24 mouse cellular contexts compared by ENCODE assay signal in genomic region chr11:80271096-80271495, GRCm38 (mm10).
"Had no signal": no experiment of that assay in that cellular context is flagged by ENCODE, and none has a peak within 500 bp of the region (broad histone marks: within the 10 kb centered on the region; RNA-seq: fewer than 3 reads in every experiment).

No protein-coding gene starts in this region.

- H3K9me3 ChIP-seq: heart, embryonic 10.5 days; hindbrain, embryonic 13.5 days; hindbrain, embryonic 15.5 days; kidney, embryonic 15.5 days; limb, embryonic 12.5 days had no signal

- H3K4me2 ChIP-seq: heart, embryonic 12.5 days; hindbrain, embryonic 13.5 days; hindbrain, embryonic 15.5 days; kidney, embryonic 15.5 days; limb, embryonic 12.5 days; liver, embryonic 12.5 days had no signal

- H3K4me3 ChIP-seq: heart, embryonic 10.5 days; heart, embryonic 12.5 days; hindbrain, embryonic 13.5 days; hindbrain, embryonic 15.5 days; kidney, embryonic 15.5 days; limb, embryonic 12.5 days; liver, embryonic 12.5 days had no signal

- H3K27ac ChIP-seq: heart, embryonic 10.5 days; hindbrain, embryonic 13.5 days; hindbrain, embryonic 15.5 days; hindbrain, postnatal 0 days; kidney, embryonic 15.5 days; kidney, postnatal 0 days; limb, embryonic 12.5 days; liver, embryonic 12.5 days; liver, embryonic 14.5 days had no signal

- H3K4me1 ChIP-seq: heart, embryonic 10.5 days; heart, embryonic 12.5 days; hindbrain, embryonic 13.5 days; hindbrain, embryonic 15.5 days; kidney, embryonic 15.5 days; limb, embryonic 12.5 days; liver, embryonic 12.5 days had no signal

- H3K9ac ChIP-seq: heart, embryonic 12.5 days; hindbrain, embryonic 13.5 days; hindbrain, embryonic 15.5 days; kidney, embryonic 15.5 days; limb, embryonic 12.5 days; liver, embryonic 12.5 days; liver, embryonic 14.5 days had no signal

- DNase-seq: gastrocnemius, postnatal 14 days; gastrocnemius, postnatal 36 days; heart, adult 18-20 months; heart, postnatal 14 days; heart, postnatal 36 days; kidney, adult 11 months; kidney, adult 2 months; kidney, adult 9 months; kidney, postnatal 14 days; kidney, postnatal 36 days; layer of hippocampus, adult 9-11 months; layer of hippocampus, postnatal 36 days; left cerebral cortex, postnatal 4 days had no signal

- ATAC-seq: hindbrain, postnatal 0 days; intestine, embryonic 16.5 days; liver, embryonic 12.5 days had no signal

- H3K27me3 ChIP-seq: heart, embryonic 12.5 days; hindbrain, embryonic 13.5 days; hindbrain, embryonic 15.5 days; kidney, embryonic 15.5 days; limb, embryonic 12.5 days; liver, embryonic 12.5 days had no signal
